Mouse (Mus musculus): ENCODE measurements around the gene Dnmt1. TPM values are rescaled to one million over a fixed set of nuclear protein-coding genes. Genes with fewer than 3 reads are reported as not detected.

Dnmt1 gene
- polyA plus RNA-seq, 1 experiment from 2014 or later, result 102 TPM

DNA sequence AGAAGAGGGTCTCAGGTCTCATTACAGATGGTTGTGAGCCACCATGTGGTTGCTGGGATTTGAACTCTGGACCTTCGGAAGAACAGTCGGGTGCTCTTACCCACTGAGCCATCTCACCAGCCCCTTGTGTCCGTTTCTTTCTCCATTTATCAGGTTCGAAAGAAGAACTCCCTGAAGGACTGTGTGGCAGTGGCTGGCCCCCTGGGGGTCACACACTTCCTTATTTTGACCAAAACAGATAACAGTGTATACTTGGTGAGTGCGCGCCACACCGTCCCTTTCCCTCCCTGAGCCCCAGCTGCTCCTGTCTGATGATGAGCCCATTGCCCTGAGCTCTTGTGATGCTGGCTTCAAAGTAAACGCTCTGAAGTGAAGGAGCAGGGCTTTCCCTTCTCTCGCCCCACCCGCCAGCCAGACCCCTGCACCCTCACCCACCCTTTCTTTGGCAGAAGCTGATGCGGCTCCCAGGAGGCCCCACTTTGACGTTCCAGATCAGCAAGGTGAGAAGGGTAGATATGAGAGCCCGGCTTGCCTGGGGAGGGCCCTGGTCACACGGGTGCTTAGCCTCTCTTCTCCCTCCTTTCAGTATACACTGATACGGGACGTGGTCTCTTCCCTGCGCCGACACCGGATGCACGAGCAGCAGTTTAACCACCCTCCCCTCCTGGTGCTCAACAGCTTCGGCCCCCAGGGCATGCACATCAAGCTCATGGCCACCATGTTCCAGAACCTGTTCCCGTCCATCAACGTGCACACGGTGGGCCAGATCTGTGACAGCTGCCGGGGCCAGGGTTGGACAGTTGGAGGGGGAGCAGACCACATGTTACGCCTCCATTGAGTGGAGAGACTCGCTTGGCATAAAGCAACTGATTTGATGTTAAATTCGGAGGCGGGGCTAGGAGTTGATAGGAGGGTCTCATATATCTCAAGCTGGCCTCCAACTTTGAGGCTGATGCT lies 70.2 kb downstream of the Dnmt1 start:
- peaks cover 52% of the 10 kb centered on the region for H3K36me3 ChIP-seq
- H3K4me1 ChIP-seq, result peaks cover 11% of the 10 kb centered on the region
- H3K4me2 ChIP-seq, result peak overlapping the region; percentile 82
- ATAC-seq (ENCODE audit: insufficient number of reproducible peaks, insufficient read depth, low FRiP score, low TSS enrichment, low read depth), result no peak
- H3K4me3 ChIP-seq, result peak overlapping the region; percentile 97
- peaks cover 3% of the 10 kb centered on the region; the same call in 1 of the 2 replicates for H3K9me3 ChIP-seq
- WGBS, result 79% methylated on average over 29 of the region's 29 CpGs
- H3K9ac ChIP-seq, result peak overlapping the region; percentile 54
- H3K27ac ChIP-seq, result no peak overlapping the region
- H3K27me3 ChIP-seq, result no peaks in the 10 kb centered on the region

- under 1% methylated on average over 30 of the region's 30 CpGs for WGBS
- no peak for ATAC-seq (ENCODE audit: insufficient number of reproducible peaks, insufficient read depth, low FRiP score, low TSS enrichment, low read depth)
- peak overlapping the region; percentile 91 for H3K9ac ChIP-seq
- peak overlapping the region; percentile 95 for H3K27ac ChIP-seq
- H3K9me3 ChIP-seq, result peaks cover 3% of the 10 kb centered on the region; the same call in 1 of the 2 replicates
- H3K4me1 ChIP-seq, result peaks cover 11% of the 10 kb centered on the region
- H3K4me2 ChIP-seq, result peak overlapping the region; percentile 82
- H3K36me3 ChIP-seq, result peaks cover 41% of the 10 kb centered on the region
- H3K27me3 ChIP-seq, result no peaks in the 10 kb centered on the region
- H3K4me3 ChIP-seq, result peak overlapping the region; percentile 97
These were observed 71.3 kb downstream of the Dnmt1 start for GRCm38 (mm10) chr9:20888386-20888765.

DNA sequence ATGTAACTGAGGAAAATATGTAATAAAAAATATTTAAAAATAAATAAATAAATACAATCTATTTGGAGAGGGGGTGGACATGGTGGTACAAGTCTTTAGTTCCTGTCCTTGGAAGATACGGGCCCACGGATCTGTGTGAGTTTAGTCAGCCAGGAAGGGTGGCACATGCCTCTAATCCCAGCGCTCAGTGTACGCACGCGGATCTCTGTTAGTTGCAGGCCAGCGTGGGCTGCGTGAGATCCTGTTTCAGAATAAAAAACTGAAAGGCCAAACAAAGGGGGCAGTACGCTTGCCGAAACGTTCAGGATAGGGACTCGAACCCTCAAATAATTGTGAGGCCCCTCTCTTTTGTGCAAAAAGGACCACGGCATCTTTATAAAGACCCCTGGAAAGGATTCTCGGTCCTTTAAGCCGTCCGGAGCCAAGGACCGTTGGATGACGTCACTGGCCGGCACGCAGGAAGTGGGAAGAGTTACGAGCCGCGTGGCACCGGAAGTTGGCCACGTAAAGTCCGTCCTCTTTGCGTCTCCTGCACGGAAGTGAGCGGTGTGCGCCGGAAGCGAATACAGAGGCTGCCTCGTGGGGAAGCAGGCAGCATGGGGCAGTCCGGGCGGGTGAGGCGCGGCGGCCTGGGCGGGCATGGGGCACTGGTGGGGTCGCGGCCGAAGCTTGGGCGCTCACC lies 71.8 kb downstream of the Dnmt1 start, which contains the start of gene Ppan:
Gene Ppan (plus strand): TSS at position 472 of the 682 bp plus-strand sequence.
- peak within 1 kb of the TSS; percentile 97 for H3K4me3 ChIP-seq
- no peaks in the 10 kb centered on the region for H3K27me3 ChIP-seq
- H3K4me1 ChIP-seq, result peaks cover 11% of the 10 kb centered on the region
- H3K27ac ChIP-seq, result peak within 1 kb of the TSS; percentile 95
- under 1% methylated on average over 43 of the region's 43 CpGs for WGBS
- peaks cover 3% of the 10 kb centered on the region; the same call in 1 of the 2 replicates for H3K9me3 ChIP-seq
- peak; percentile 92 for ATAC-seq (ENCODE audit: insufficient number of reproducible peaks, insufficient read depth, low FRiP score, low TSS enrichment, low read depth)
- H3K9ac ChIP-seq, result peak within 1 kb of the TSS; percentile 91
- H3K4me2 ChIP-seq, result peak within 1 kb of the TSS; percentile 82
- H3K36me3 ChIP-seq, result peaks cover 36% of the 10 kb centered on the region

DNA sequence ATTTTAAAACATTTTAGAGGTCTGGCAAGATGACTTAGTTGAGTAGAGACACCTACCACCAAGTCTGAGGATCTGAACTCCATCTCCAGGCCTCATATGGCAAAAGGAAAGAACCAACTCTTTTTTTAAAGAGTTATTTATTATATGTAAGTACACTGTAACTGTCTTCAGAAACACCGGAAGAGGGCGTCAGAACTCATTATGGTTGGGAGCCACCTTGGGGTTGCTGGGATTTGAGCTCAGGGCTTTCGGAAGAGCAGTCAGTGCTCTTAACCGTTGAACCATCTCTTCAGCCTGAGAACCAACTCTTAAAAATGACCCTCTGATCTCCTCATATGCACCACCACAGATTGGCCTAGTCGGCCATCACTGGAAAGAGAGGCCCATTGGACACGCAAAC lies 72.5 kb downstream of the Dnmt1 start:
- peak overlapping the region; percentile 95; the same call in 1 of the 2 replicates for H3K27ac ChIP-seq
- WGBS, result 83% methylated on average over 6 of the region's 6 CpGs
- peaks cover 3% of the 10 kb centered on the region; the same call in 1 of the 2 replicates for H3K9me3 ChIP-seq
- H3K4me1 ChIP-seq, result peaks cover 11% of the 10 kb centered on the region
- ATAC-seq (ENCODE audit: insufficient number of reproducible peaks, insufficient read depth, low FRiP score, low TSS enrichment, low read depth), result no peak
- peak overlapping the region; percentile 82; the same call in 1 of the 2 replicates for H3K4me2 ChIP-seq
- no peaks in the 10 kb centered on the region for H3K27me3 ChIP-seq
- peaks cover 29% of the 10 kb centered on the region for H3K36me3 ChIP-seq
- no peak overlapping the region for H3K9ac ChIP-seq
- no peak overlapping the region for H3K4me3 ChIP-seq

GRCm38 (mm10) chr9:20886563-20886962 lies 73.1 kb downstream of the Dnmt1 start:
- peaks cover 23% of the 10 kb centered on the region for H3K36me3 ChIP-seq
- ATAC-seq (ENCODE audit: insufficient number of reproducible peaks, insufficient read depth, low FRiP score, low TSS enrichment, low read depth), result no peak
- no peak overlapping the region for H3K27ac ChIP-seq
- H3K9me3 ChIP-seq, result peaks cover 3% of the 10 kb centered on the region; the same call in 1 of the 2 replicates
- peaks cover 11% of the 10 kb centered on the region for H3K4me1 ChIP-seq
- 97% methylated on average over 2 of the region's 2 CpGs for WGBS
- H3K4me3 ChIP-seq, result no peak overlapping the region
- H3K27me3 ChIP-seq, result no peaks in the 10 kb centered on the region
- H3K9ac ChIP-seq, result no peak overlapping the region
- no peak overlapping the region for H3K4me2 ChIP-seq

GRCm38 (mm10) chr9:20879097-20879792 lies 80.4 kb downstream of the Dnmt1 start, which contains the start of gene Angptl6:
TSS of gene Angptl6 (minus strand) at chr9:20879727.
- ATAC-seq (ENCODE audit: insufficient number of reproducible peaks, insufficient read depth, low FRiP score, low TSS enrichment, low read depth), result no peak
- peaks cover 7% of the 10 kb centered on the region for H3K4me1 ChIP-seq
- H3K4me3 ChIP-seq, result peak within 1 kb of the TSS; percentile 49

DNA sequence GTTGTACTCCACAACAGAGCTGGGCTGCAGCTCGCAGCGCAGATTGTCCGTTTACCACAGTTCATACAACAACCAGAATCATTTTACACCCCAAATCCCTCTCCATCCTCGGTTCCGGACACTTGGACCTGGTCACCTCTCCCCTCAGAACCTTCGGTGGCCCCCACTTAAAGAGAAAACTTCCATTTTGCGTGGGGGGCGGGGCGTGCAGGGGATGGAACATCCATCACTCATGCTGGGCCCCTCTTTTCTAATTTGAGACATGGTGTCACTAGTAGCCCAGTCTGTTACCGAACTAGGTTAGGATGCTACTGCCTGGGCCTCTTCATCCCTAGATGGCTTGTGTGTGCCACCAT lies 81.0 kb downstream of the Dnmt1 start:
- Histone ChIP-seq H3K4me3 (peak overlapping the region; percentile 49), H3K27ac (peak overlapping the region; percentile 93), H3K9ac (peak overlapping the region; percentile 80), H3K9me3 (no peaks in the 10 kb centered on the region), H3K4me2 (peak overlapping the region; percentile 66), H3K36me3 (no peaks in the 10 kb centered on the region), H3K27me3 (no peaks in the 10 kb centered on the region), H3K4me1 (peaks cover 7% of the 10 kb centered on the region)
- 17% methylated on average over 10 of the region's 10 CpGs for WGBS
- no peak for ATAC-seq (ENCODE audit: insufficient number of reproducible peaks, insufficient read depth, low FRiP score, low TSS enrichment, low read depth)

More at GRCm38 (mm10) chr9:20879097-20879792, 80.4 kb downstream of the Dnmt1 start, which contains the start of gene Angptl6:
- Histone ChIP-seq H3K27me3 (no peaks in the 10 kb centered on the region), H3K9me3 (no peaks in the 10 kb centered on the region), H3K36me3 (no peaks in the 10 kb centered on the region), H3K9ac (peak within 1 kb of the TSS; percentile 80), H3K27ac (peak within 1 kb of the TSS; percentile 93), H3K4me2 (peak within 1 kb of the TSS; percentile 66)
- 87% methylated on average over 13 of the region's 13 CpGs for WGBS

GRCm38 (mm10) chr9:20878041-20878709 lies 81.5 kb downstream of the Dnmt1 start:
- Histone ChIP-seq H3K4me1 (peaks cover 7% of the 10 kb centered on the region), H3K36me3 (no peaks in the 10 kb centered on the region), H3K9me3 (no peaks in the 10 kb centered on the region), H3K4me3 (peak overlapping the region; percentile 49), H3K27ac (peak overlapping the region; percentile 93), H3K4me2 (peak overlapping the region; percentile 66), H3K27me3 (no peaks in the 10 kb centered on the region), H3K9ac (peak overlapping the region; percentile 80)
- WGBS, result under 1% methylated on average over 69 of the region's 69 CpGs
- peak; percentile 96 for ATAC-seq (ENCODE audit: insufficient number of reproducible peaks, insufficient read depth, low FRiP score, low TSS enrichment, low read depth)

DNA sequence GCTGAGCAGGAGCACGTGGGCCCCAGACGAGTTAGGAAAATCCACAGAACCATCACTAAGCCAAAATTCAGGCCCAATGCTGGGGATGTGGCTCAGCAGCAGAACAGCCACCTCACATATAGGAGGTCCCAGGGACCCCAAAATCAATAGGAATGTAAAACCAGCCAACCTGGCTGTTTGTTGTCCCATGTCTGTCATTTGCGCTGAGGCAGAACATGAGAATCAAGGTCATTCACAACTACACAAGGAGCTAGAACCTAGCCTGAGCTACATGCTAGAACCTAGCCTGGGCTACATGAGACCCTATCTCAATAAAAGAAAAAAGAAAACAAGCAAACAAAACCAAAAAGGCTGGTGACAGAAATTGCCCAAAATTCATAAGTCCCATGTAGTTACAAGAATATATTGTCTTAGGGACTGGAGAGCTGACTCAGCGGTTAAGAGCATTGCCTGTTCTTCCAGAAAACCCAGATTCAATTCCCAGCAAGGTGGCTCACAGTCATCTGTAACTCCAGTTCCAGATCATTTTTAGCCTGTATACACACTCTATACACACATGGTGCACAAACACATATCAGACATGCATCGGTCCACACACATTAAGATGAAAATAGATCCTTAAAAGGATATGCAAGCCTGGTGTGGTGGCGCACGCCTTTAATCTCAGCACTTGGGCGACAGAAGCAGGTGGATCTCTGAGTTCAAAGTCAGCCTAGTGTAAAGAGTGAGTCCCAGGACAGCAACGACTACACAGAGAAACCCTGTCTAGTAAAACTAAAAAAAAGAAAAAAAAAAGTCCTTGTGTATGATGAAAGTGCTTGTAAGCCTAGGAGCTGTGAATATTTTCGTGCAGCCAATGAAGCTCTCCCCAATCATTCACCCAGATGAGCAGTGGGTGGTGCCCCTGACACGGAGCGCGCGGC lies 82.3 kb downstream of the Dnmt1 start:
- Histone ChIP-seq H3K4me3 (peak overlapping the region; percentile 49), H3K4me2 (peak overlapping the region; percentile 66), H3K27ac (peak overlapping the region; percentile 55), H3K4me1 (peaks cover 7% of the 10 kb centered on the region), H3K27me3 (no peaks in the 10 kb centered on the region), H3K9me3 (no peaks in the 10 kb centered on the region), H3K9ac (peak overlapping the region; percentile 49), H3K36me3 (no peaks in the 10 kb centered on the region)
- no peak for ATAC-seq (ENCODE audit: insufficient number of reproducible peaks, insufficient read depth, low FRiP score, low TSS enrichment, low read depth)
- 37% methylated on average over 14 of the region's 14 CpGs for WGBS

Data from embryonic facial prominence, embryonic 13.5 days (tissue).